Comparison of ENCODE assay signal across 7 mouse cellular contexts in the genomic region with DNA sequence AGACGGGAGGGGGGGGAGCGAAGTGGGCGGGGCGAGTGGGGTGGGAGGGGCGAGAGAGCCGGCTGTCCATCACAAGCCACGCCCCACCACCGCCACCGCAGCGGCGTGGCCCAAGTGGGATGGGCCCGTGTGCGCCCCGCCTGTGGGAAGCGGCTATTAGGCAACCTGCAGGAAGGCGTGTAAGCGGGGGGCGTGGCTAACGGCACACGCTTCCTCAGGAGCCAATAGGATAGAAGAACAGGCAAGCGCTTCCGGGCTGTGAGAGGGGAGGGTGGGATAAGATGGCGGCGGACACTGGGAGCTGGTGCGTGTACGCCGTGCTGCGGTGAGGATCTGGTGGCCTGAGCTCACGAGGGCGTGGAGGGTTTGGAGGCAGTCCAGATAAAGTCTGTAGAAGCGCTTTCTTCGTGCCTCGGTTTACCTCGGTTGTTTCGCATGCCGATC. TPM values are rescaled to one million over a fixed set of nuclear protein-coding genes. Genes with fewer than 3 reads are reported as not detected.
DNase-seq lines count a peak whose midpoint lies in the region; ATAC-seq and TF ChIP-seq lines count a peak whose summit lies in the region.

A gene (plus strand): TSS at position 276 of the 444 bp plus-strand sequence.

- peaks cover 35% of the 10 kb centered on the region for H3K36me3 ChIP-seq in embryonic facial prominence, embryonic 10.5 days (replicated peaks)
- H3K36me3 ChIP-seq in intestine, postnatal 0 days (ENCODE audit: control insufficient read depth, insufficient read depth), result peaks cover 23% of the 10 kb centered on the region
- peaks cover 17% of the 10 kb centered on the region for H3K36me3 ChIP-seq in midbrain, embryonic 12.5 days
- peaks cover 21% of the 10 kb centered on the region for H3K36me3 ChIP-seq in small intestine, adult 2 months (ENCODE audit: control insufficient read depth, insufficient read depth, low read length)

- peak within 1 kb of the TSS; percentile 97 for H3K4me2 ChIP-seq in intestine, postnatal 0 days (replicated peaks; ENCODE audit: low read depth)
- H3K4me2 ChIP-seq in midbrain, embryonic 12.5 days (replicated peaks), result peak within 1 kb of the TSS; percentile 89

- H3K4me3 ChIP-seq in embryonic facial prominence, embryonic 10.5 days, result peak within 1 kb of the TSS; percentile 75
- peak within 1 kb of the TSS; percentile 81 for H3K4me3 ChIP-seq in intestine, postnatal 0 days (ENCODE audit: low read depth, low read length)
- H3K4me3 ChIP-seq in midbrain, embryonic 12.5 days, result peak within 1 kb of the TSS; percentile 70
- H3K4me3 ChIP-seq in small intestine, adult 2 months (ENCODE audit: low read depth, low read length), result peak within 1 kb of the TSS; percentile 75

- under 1% methylated on average over 35 of the region's 36 CpGs for WGBS in embryonic facial prominence, embryonic 10.5 days
- under 1% methylated on average over 34 of the region's 36 CpGs for WGBS in intestine, postnatal 0 days
- 0% methylated on average over 31 of the region's 36 CpGs for WGBS in midbrain, embryonic 12.5 days
- 1% methylated on average over 35 of the region's 36 CpGs for WGBS in small intestine, adult 2 months

- peak; percentile 28; the same call in 1 of the 2 replicates for TF ChIP-seq CTCF in intestine, postnatal 0 days (IDR thresholded peaks at IDR 0.05; ENCODE audit: low read depth)
- TF ChIP-seq CTCF in small intestine, adult 2 months (IDR thresholded peaks at IDR 0.05; ENCODE audit: extremely low read depth, insufficient read length, insufficient replicate concordance, low read depth, low read length), result no peak

- H3K9ac ChIP-seq in intestine, postnatal 0 days (ENCODE audit: low read depth, low read length), result peak within 1 kb of the TSS; percentile 62
- H3K9ac ChIP-seq in midbrain, embryonic 12.5 days (replicated peaks), result peak within 1 kb of the TSS; percentile 64

- peak; percentile 100 for ATAC-seq in intestine, postnatal 0 days
- ATAC-seq in midbrain, embryonic 12.5 days (ENCODE audit: low FRiP score, low read depth), result peak; percentile 100

- peaks cover 12% of the 10 kb centered on the region for H3K4me1 ChIP-seq in embryonic facial prominence, embryonic 10.5 days
- peaks cover 3% of the 10 kb centered on the region; the same call in 1 of the 2 replicates for H3K4me1 ChIP-seq in intestine, postnatal 0 days (replicated peaks; ENCODE audit: control insufficient read depth, insufficient read depth, low read length)
- H3K4me1 ChIP-seq in midbrain, embryonic 12.5 days, result peaks cover 5% of the 10 kb centered on the region
- H3K4me1 ChIP-seq in small intestine, adult 2 months (ENCODE audit: control insufficient read depth, insufficient read depth, insufficient read length, low read length), result peaks cover 16% of the 10 kb centered on the region; the same call in 1 of the 2 replicates

- peaks cover 2% of the 10 kb centered on the region; the same call in 1 of the 2 replicates for H3K9me3 ChIP-seq in embryonic facial prominence, embryonic 10.5 days
- no peaks in the 10 kb centered on the region for H3K9me3 ChIP-seq in intestine, postnatal 0 days (ENCODE audit: control insufficient read depth)
- H3K9me3 ChIP-seq in midbrain, embryonic 12.5 days, result no peaks in the 10 kb centered on the region

- peaks cover 28% of the 10 kb centered on the region for H3K27me3 ChIP-seq in embryonic facial prominence, embryonic 10.5 days (replicated peaks; ENCODE audit: low read depth, poor library complexity, severe bottlenecking)
- H3K27me3 ChIP-seq in intestine, postnatal 0 days (replicated peaks; ENCODE audit: control insufficient read depth, insufficient read depth, low read length), result no peaks in the 10 kb centered on the region
- H3K27me3 ChIP-seq in midbrain, embryonic 12.5 days, result peaks cover 14% of the 10 kb centered on the region
- no peaks in the 10 kb centered on the region for H3K27me3 ChIP-seq in small intestine, adult 2 months (ENCODE audit: control insufficient read depth, insufficient read depth, low read length)

- peak; percentile 84 for TF ChIP-seq POLR2A in small intestine, adult 2 months (IDR thresholded peaks at IDR 0.05; ENCODE audit: low read depth, low read length)

- peak; percentile 97 for DNase-seq in adrenal gland, postnatal 10 days
- peak; percentile 99 for DNase-seq in embryonic facial prominence, embryonic 10.5 days (ENCODE audit: low spot score)
- DNase-seq in gonadal fat pad, adult 2 months (ENCODE audit: low read depth), result peak; percentile 50
- peak; percentile 99 for DNase-seq in left cerebral cortex, postnatal 4 days

- intact Hi-C loops in left cerebral cortex, postnatal 4 days (cut with DNase I), result no loop called here

- H3K27ac ChIP-seq in embryonic facial prominence, embryonic 10.5 days (replicated peaks), result peak within 1 kb of the TSS; percentile 79
- peak within 1 kb of the TSS; percentile 65 for H3K27ac ChIP-seq in intestine, postnatal 0 days (ENCODE audit: low read depth, low read length)
- H3K27ac ChIP-seq in midbrain, embryonic 12.5 days (replicated peaks), result 0 out of 2 replicates have a peak within 1 kb of the TSS, but pooled peaks have one; percentile 15
- peak within 1 kb of the TSS; percentile 73 for H3K27ac ChIP-seq in small intestine, adult 2 months (ENCODE audit: insufficient read depth, low read depth, low read length)

RNA-seq across cellular contexts. Expression of the gene that starts here (rescaled TPM):
- 10 to 100 TPM; 23.3 to 32.8 TPM for total RNA-seq in adrenal gland, postnatal 10 days (2021)
- 41.7 and 45.1 TPM in 2 replicates for polyA plus RNA-seq in embryonic facial prominence, embryonic 10.5 days (2016; fragmentation: Nextera tagmentation; extraction: Ambion mirVana)
- polyA plus RNA-seq in gonadal fat pad, adult 2 months (2012; rRNA removed), result 6.8 and 8.6 TPM in 2 replicates
- 12.1 and 12.4 TPM in 2 replicates for polyA plus RNA-seq in intestine, postnatal 0 days (2015; fragmentation: Nextera tagmentation; extraction: Ambion mirVana)
- 10 to 100 TPM; 25.4 to 29.7 TPM for total RNA-seq in left cerebral cortex, postnatal 4 days (2021)
- polyA plus RNA-seq in midbrain, embryonic 12.5 days (2016; fragmentation: Nextera tagmentation; extraction: Ambion mirVana), result 31.7 and 37.9 TPM in 2 replicates
- 0.95 and 1.3 TPM in 2 replicates for polyA plus RNA-seq in small intestine, adult 2 months (2012; rRNA removed)

Comparison
In these comparisons a context has a peak if more than half of its experiments do, and no peak if none do; other contexts are left out.
1. Peak in every context shown above with its lines: DNase-seq, ATAC-seq, H3K4me3 ChIP-seq and H3K27ac ChIP-seq.
2. H3K27ac ChIP-seq: peak in every context shown above with its lines; median percentile 79 in embryonic facial prominence, embryonic 10.5 days; 73 in small intestine, adult 2 months; 65 in intestine, postnatal 0 days; 15 in midbrain, embryonic 12.5 days.